Mouse (Mus musculus) MEL (cell line): ENCODE measurements around the gene Cacna2d4. TPM values are rescaled to one million over a fixed set of nuclear protein-coding genes. Genes with fewer than 3 reads are reported as not detected.
"Not testable (repeated sequence)": the region's sequence is repeated elsewhere in the genome, so short reads cannot be mapped to it uniquely, and the experiment has no call there.

Source experiments
- DNase-seq: peaks from one replicate; pipeline ENCODE4 v3.0.0; 2011; ENCODE audit warnings: low read depth, low spot score
- H3K27ac ChIP-seq: 2 replicates; pipeline ENCODE4 v1.5.1; 2012; ENCODE audit warnings: low read depth, mild to moderate bottlenecking, control low read depth, low read length, moderate library complexity; ENCODE audit not compliant: control insufficient read depth
- H3K27me3 ChIP-seq, 2 experiments: fragments of 150-350 bp in 1 of 2; sonication (generic) in 1 of 2; 2 replicates each; pipeline ENCODE4 v1.6.1; 2012; ENCODE audit warnings: low read length in 2 of 2, mild to moderate bottlenecking in 2 of 2, improper control_type of control experiment in 1 of 2, moderate library complexity in 1 of 2; ENCODE audit not compliant: insufficient read depth in 2 of 2, control insufficient read depth in 1 of 2
- H3K36me3 ChIP-seq, 2 experiments: 2 replicates each; pipeline ENCODE4 v1.6.1; 2012 to 2014; ENCODE audit warnings: low read length in 2 of 2, improper control_type of control experiment in 1 of 2, inconsistent platforms in 1 of 2, mild to moderate bottlenecking in 1 of 2; ENCODE audit not compliant: insufficient read depth in 2 of 2, control insufficient read depth in 1 of 2
- H3K4me1 ChIP-seq, 2 experiments: fragments of 150-350 bp in 1 of 2; sonication (generic) in 1 of 2; 2 replicates each; pipeline ENCODE4 v1.6.1; 2012; ENCODE audit warnings: low read length in 2 of 2, improper control_type of control experiment in 1 of 2, mild to moderate bottlenecking in 1 of 2; ENCODE audit not compliant: insufficient read depth in 2 of 2, control insufficient read depth in 1 of 2
- H3K4me3 ChIP-seq, 2 experiments: fragments of 150-350 bp in 1 of 2; sonication (generic) in 1 of 2; 2 replicates each; pipeline ENCODE4 v1.5.1; 2012; ENCODE audit warnings: low read depth in 2 of 2, low read length in 2 of 2, mild to moderate bottlenecking in 2 of 2, moderate library complexity in 2 of 2, control low read depth in 1 of 2, improper control_type of control experiment in 1 of 2; ENCODE audit not compliant: control insufficient read depth in 1 of 2, insufficient read depth in 1 of 2
- H3K79me2 ChIP-seq: 2 replicates; pipeline ENCODE4 v1.6.1; 2012; ENCODE audit warnings: mild to moderate bottlenecking, low read length, moderate library complexity; ENCODE audit not compliant: control insufficient read depth, poor library complexity, insufficient read depth
- H3K9ac ChIP-seq: 2 replicates; pipeline ENCODE4 v1.6.1; 2012; ENCODE audit warnings: low read depth, mild to moderate bottlenecking, control low read depth, low read length, moderate library complexity; ENCODE audit not compliant: control insufficient read depth, poor library complexity, severe bottlenecking
- H3K9me3 ChIP-seq: fragments of 150-350 bp; sonication (generic); replicated peaks from 2 replicates; pipeline ENCODE4 v1.6.1; 2012; ENCODE audit warnings: mild to moderate bottlenecking, low read length, improper control_type of control experiment, moderate library complexity; ENCODE audit not compliant: insufficient read depth
- CHD1 ChIP-seq: IDR thresholded peaks from 2 replicates; pipeline ENCODE4 v1.6.1; 2012; ENCODE audit warnings: low read depth, mild to moderate bottlenecking, inconsistent platforms, low read length, improper control_type of control experiment
- CTCF ChIP-seq, 3 experiments: IDR thresholded peaks in 2 of 3; conservative IDR thresholded peaks in 1 of 3; 2 replicates each; pipeline ENCODE4 v1.5.1; 2011 to 2012; ENCODE audit warnings: low read length in 3 of 3, low read depth in 2 of 3, mild to moderate bottlenecking in 2 of 3, improper control_type of control experiment in 1 of 3, inconsistent platforms in 1 of 3, mixed read lengths in 1 of 3, moderate library complexity in 1 of 3; ENCODE audit not compliant: control insufficient read depth in 1 of 3, insufficient read depth in 1 of 3, poor library complexity in 1 of 3, severe bottlenecking in 1 of 3
- ELF1 ChIP-seq: IDR thresholded peaks from 2 replicates; pipeline ENCODE4 v1.6.1; 2014; ENCODE audit warnings: low read depth, mild to moderate bottlenecking, inconsistent platforms, low read length, improper control_type of control experiment, moderate library complexity
- EP300 ChIP-seq, 2 experiments: IDR thresholded peaks; 2 replicates each; pipeline ENCODE4 v1.6.1; 2011; ENCODE audit warnings: improper control_type of control experiment in 2 of 2, low read length in 2 of 2, low read depth in 1 of 2, mild to moderate bottlenecking in 1 of 2
- ETS1 ChIP-seq: IDR thresholded peaks from 2 replicates; pipeline ENCODE4 v1.6.1; 2012; ENCODE audit warnings: low read depth, mild to moderate bottlenecking, inconsistent platforms, low read length, improper control_type of control experiment, moderate library complexity
- GABPA ChIP-seq: IDR thresholded peaks from 2 replicates; pipeline ENCODE4 v1.6.1; 2012; ENCODE audit warnings: low read depth, mild to moderate bottlenecking, inconsistent platforms, low read length, improper control_type of control experiment, moderate library complexity
- GATA1 ChIP-seq: IDR thresholded peaks from 2 replicates; pipeline ENCODE4 v1.6.1; 2011; ENCODE audit warnings: low read depth, low read length, improper control_type of control experiment
- JUND ChIP-seq: IDR thresholded peaks from 2 replicates; pipeline ENCODE4 v1.6.1; 2011; ENCODE audit warnings: low read depth, mild to moderate bottlenecking, improper control_type of control experiment, low read length
- KAT2A ChIP-seq: conservative IDR thresholded peaks from 2 replicates; pipeline ENCODE4 v1.6.1; 2012; ENCODE audit warnings: low read depth, low read length, improper control_type of control experiment, inconsistent platforms
- MAX ChIP-seq: IDR thresholded peaks from 2 replicates; pipeline ENCODE4 v1.6.1; 2011; ENCODE audit warnings: low read length, improper control_type of control experiment
- MEF2A ChIP-seq: IDR thresholded peaks from 2 replicates; pipeline ENCODE4 v1.6.1; 2014; ENCODE audit warnings: low read depth, mild to moderate bottlenecking, inconsistent platforms, low read length, improper control_type of control experiment; ENCODE audit not compliant: poor library complexity, insufficient replicate concordance, severe bottlenecking; ENCODE audit errors: extremely low read depth
- MXI1 ChIP-seq: IDR thresholded peaks from 2 replicates; pipeline ENCODE4 v1.6.1; 2011; ENCODE audit warnings: mild to moderate bottlenecking, low read depth, low read length, improper control_type of control experiment
- NRF1 ChIP-seq: IDR thresholded peaks from 2 replicates; pipeline ENCODE4 v1.6.1; 2014; ENCODE audit warnings: low read depth, mild to moderate bottlenecking, inconsistent platforms, low read length, improper control_type of control experiment, moderate library complexity; ENCODE audit not compliant: poor library complexity, insufficient read depth, severe bottlenecking
- POLR2AphosphoS5 ChIP-seq: IDR thresholded peaks from 2 replicates; pipeline ENCODE4 v1.6.1; 2012; ENCODE audit warnings: low read depth, borderline replicate concordance, mild to moderate bottlenecking, inconsistent platforms, low read length, moderate library complexity, mixed read lengths
- RAD21 ChIP-seq: IDR thresholded peaks from 2 replicates; pipeline ENCODE4 v1.6.1; 2011; ENCODE audit warnings: mild to moderate bottlenecking, low read depth, low read length, improper control_type of control experiment
- RCOR1 ChIP-seq: IDR thresholded peaks from 2 replicates; pipeline ENCODE4 v1.6.1; 2012; ENCODE audit warnings: low read depth, mild to moderate bottlenecking, inconsistent platforms, low read length, improper control_type of control experiment
- SIN3A ChIP-seq: IDR thresholded peaks from 2 replicates; pipeline ENCODE4 v1.6.1; 2012; ENCODE audit warnings: low read length, improper control_type of control experiment, inconsistent platforms
- SMC3 ChIP-seq: IDR thresholded peaks from 2 replicates; pipeline ENCODE4 v1.6.1; 2011; ENCODE audit warnings: low read depth, low read length, improper control_type of control experiment
- TAL1 ChIP-seq: IDR thresholded peaks from 2 replicates; pipeline ENCODE4 v1.6.1; 2012; ENCODE audit warnings: mild to moderate bottlenecking, inconsistent platforms, low read length, moderate library complexity, mixed read lengths
- TCF12 ChIP-seq: IDR thresholded peaks from 2 replicates; pipeline ENCODE4 v1.6.1; 2014; ENCODE audit warnings: low read depth, mild to moderate bottlenecking, inconsistent platforms, low read length, improper control_type of control experiment, moderate library complexity
- ZKSCAN1 ChIP-seq: IDR thresholded peaks from 2 replicates; pipeline ENCODE4 v1.6.1; 2012; ENCODE audit warnings: low read depth, mild to moderate bottlenecking, inconsistent platforms, low read length, improper control_type of control experiment, moderate library complexity
- ZMIZ1 ChIP-seq: IDR thresholded peaks from 2 replicates; pipeline ENCODE4 v1.6.1; 2012; ENCODE audit warnings: low read depth, mild to moderate bottlenecking, inconsistent platforms, low read length, improper control_type of control experiment, moderate library complexity
- polyA plus RNA-seq, 2 experiments: library from polyadenylated mRNA; stranded (reverse) in 1 of 2; unstranded in 1 of 2; fragments of >175 nt in 1 of 2; fragments of >200 nt in 1 of 2; gene quantifications; 2 replicates each; pipeline versions ENCODE4 v1.2.1 to v1.2.4; 2012; ENCODE audit warnings: low replicate concordance in 2 of 2, low read depth in 1 of 2; ENCODE audit not compliant: insufficient read length in 2 of 2, insufficient read depth in 1 of 2, missing spikeins in 1 of 2
- total RNA-seq: library from RNA; depleted of rRNA; stranded (reverse); fragments of 300-350 nt; gene quantifications from 2 replicates; pipeline ENCODE4 v1.2.3, GENCODE M21; 2012

Cacna2d4 gene
- total and polyA plus RNA-seq, 3 experiments, result 0.69 to 1.1 TPM; not detected in 1

DNA sequence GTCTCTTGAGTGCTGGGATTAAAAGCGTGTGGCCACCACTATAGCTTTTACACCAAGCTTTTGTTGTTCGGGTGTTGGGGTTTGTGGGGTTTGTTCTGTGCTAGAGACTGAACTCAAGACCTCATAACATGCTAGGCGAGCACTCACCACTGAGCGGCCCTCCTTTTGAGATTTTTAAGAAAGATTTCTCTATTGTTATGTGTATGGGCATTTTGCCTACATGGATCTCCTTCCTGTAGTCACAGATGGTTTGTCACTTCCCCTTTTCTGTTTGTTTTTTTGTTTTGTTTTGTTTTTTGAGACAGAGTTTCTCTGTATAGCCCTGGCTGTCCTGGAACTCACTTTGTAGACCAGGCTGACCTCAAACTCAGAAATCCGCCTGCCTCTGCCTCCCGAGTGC lies 123.9 kb downstream of the Cacna2d4 start:
- H3K27me3 ChIP-seq, H3K79me2 ChIP-seq, H3K4me3 ChIP-seq, H3K9ac ChIP-seq, H3K9me3 ChIP-seq: not testable (repeated sequence)
- Histone ChIP-seq H3K27ac (peak overlapping the region; percentile 90), H3K36me3 (peaks cover 30 to 38% of the 10 kb centered on the region in 2 experiments), H3K4me1 (peaks cover 18 to 22% of the 10 kb centered on the region in 2 experiments)
- peak; percentile 75 for DNase-seq
- TF ChIP-seq SIN3A (peak; percentile 48; the same call in 1 of the 2 replicates), TCF12 (peak; percentile 39; the same call in 1 of the 2 replicates), ETS1 (peak; percentile 50; the same call in 1 of the 2 replicates), CHD1 (peak; percentile 37; the same call in 1 of the 2 replicates), MXI1 (peak; percentile 18; the same call in 1 of the 2 replicates)

GRCm38 (mm10) chr6:119360925-119361702 lies 124.8 kb downstream of the Cacna2d4 start:
- Histone ChIP-seq H3K79me2 (no peaks in the 10 kb centered on the region), H3K27ac (peak overlapping the region; percentile 90), H3K4me3 (no peak overlapping the region), H3K36me3 (peaks cover 30 to 41% of the 10 kb centered on the region in 2 experiments), H3K9ac (0 out of 2 replicates have a peak overlapping the region, but pooled peaks have one; percentile 35), H3K27me3 (no peaks in the 10 kb centered on the region), H3K4me1 (peaks cover 18 to 22% of the 10 kb centered on the region in 2 experiments), H3K9me3 (no peaks in the 10 kb centered on the region)
- peak; percentile 71 for DNase-seq
- TF ChIP-seq ELF1 (0 out of 2 replicates have a peak, but pooled peaks have one; percentile 27), SIN3A (peak; percentile 40), RCOR1 (peak; percentile 80), GATA1 (peak; percentile 98), TCF12 (peak; percentile 98), EP300 (IDR thresholded peaks at IDR 0.05; ENCODE audit: low read depth in 1 of 2, low read length in 2 of 2) (peak; percentile 91 to 96), TAL1 (peak; percentile 90), ETS1 (peak; percentile 87), RAD21 (no peak), POLR2AphosphoS5 (no peak)
- TF ChIP-seq, all 39 proteins: peak for 8

DNA sequence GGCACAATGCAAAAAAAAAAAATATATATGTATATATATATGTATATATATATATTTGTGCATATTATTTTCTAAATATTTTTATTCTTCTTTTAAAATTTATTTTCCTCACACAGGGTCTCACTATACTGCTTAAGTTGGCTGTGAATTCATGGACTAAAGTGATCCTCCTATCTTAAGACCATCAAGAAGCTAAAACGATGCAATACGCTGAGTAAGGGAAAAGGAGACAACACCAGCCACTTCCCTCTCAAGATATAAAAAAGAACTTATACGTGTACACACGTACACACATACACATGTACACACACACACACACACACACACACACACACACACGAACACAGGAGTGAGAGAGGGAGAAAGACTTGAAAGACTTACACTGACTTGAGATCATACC lies 127.3 kb downstream of the Cacna2d4 start:
- H3K36me3 ChIP-seq, result peaks cover 30 to 36% of the 10 kb centered on the region in 2 experiments
- H3K4me3 ChIP-seq, result no peak overlapping the region
- TF ChIP-seq RCOR1 (no peak), ETS1 (no peak), JUND (no peak), GABPA (no peak), MAX (no peak), CTCF (IDR thresholded peaks at IDR 0.05 in 2 of 3, conservative IDR thresholded peaks at IDR 0.05 in 1 of 3; ENCODE audit: control insufficient read depth in 1 of 3, insufficient read depth in 1 of 3, low read depth in 2 of 3, low read length in 3 of 3, poor library complexity in 1 of 3, severe bottlenecking in 1 of 3) (no peak), MEF2A (no peak), ZMIZ1 (no peak), GATA1 (no peak), KAT2A (no peak), SIN3A (no peak), NRF1 (no peak), RAD21 (no peak), ZKSCAN1 (no peak), SMC3 (no peak)
- peaks cover 18 to 22% of the 10 kb centered on the region in 2 experiments for H3K4me1 ChIP-seq
- DNase-seq, result no peak
- no peaks in the 10 kb centered on the region for H3K9me3 ChIP-seq
- no peaks in the 10 kb centered on the region for H3K27me3 ChIP-seq
- no peak overlapping the region for H3K27ac ChIP-seq
- no peaks in the 10 kb centered on the region for H3K79me2 ChIP-seq
- no peak overlapping the region for H3K9ac ChIP-seq
